Mouse (Mus musculus): ENCODE measurements around the gene Zdhhc18. TPM values are rescaled to one million over a fixed set of nuclear protein-coding genes. Genes with fewer than 3 reads are reported as not detected.
A peak's percentile ranks its signal among the peaks of the same experiment; 100 is the strongest.

Zdhhc18 gene
- polyA plus RNA-seq, 1 experiment from 2014 or later, result 2.7 TPM

GRCm38 (mm10) chr4:133601721-133602218, 48.2 kb downstream of the Zdhhc18 start, which contains the start of gene Sfn:
Gene Sfn (minus strand): TSS chr4:133602168.
- Histone ChIP-seq H3K9ac (ENCODE audit: low read length) (peak within 1 kb of the TSS; percentile 4; the same call in 1 of the 2 replicates), H3K27me3 (ENCODE audit: control insufficient read depth, insufficient read depth, low read length) (peaks cover 28% of the 10 kb centered on the region), H3K36me3 (ENCODE audit: control insufficient read depth, insufficient read depth, low read length) (peaks cover 3% of the 10 kb centered on the region; the same call in 1 of the 2 replicates), H3K4me2 (ENCODE audit: low read depth, severe bottlenecking) (peak within 1 kb of the TSS; percentile 24; the same call in 1 of the 2 replicates), H3K27ac (replicated peaks; ENCODE audit: low read depth, low read length) (no peak within 1 kb of the TSS), H3K9me3 (ENCODE audit: control insufficient read depth, low read length) (no peaks in the 10 kb centered on the region), H3K4me1 (ENCODE audit: control insufficient read depth, insufficient read depth, low read length) (peaks cover 9% of the 10 kb centered on the region; the same call in 1 of the 2 replicates), H3K4me3 (ENCODE audit: low read depth, low read length) (0 out of 2 replicates have a peak within 1 kb of the TSS, but pooled peaks have one; percentile 10)
- 2% methylated on average over 16 of the region's 16 CpGs for WGBS
- DNase-seq (ENCODE audit: low spot score) (peak; percentile 75), ATAC-seq (ENCODE audit: insufficient number of reproducible peaks, low FRiP score, low TSS enrichment, low read depth) (no peak)

GRCm38 (mm10) chr4:133600306-133600705, 49.6 kb downstream of the Zdhhc18 start:
- Histone ChIP-seq H3K36me3 (ENCODE audit: control insufficient read depth, insufficient read depth, low read length) (0 out of 2 replicates have a peak, but pooled peaks cover 2% of the 10 kb centered on the region), H3K4me1 (ENCODE audit: control insufficient read depth, insufficient read depth, low read length) (peaks cover 9% of the 10 kb centered on the region; the same call in 1 of the 2 replicates), H3K4me2 (ENCODE audit: low read depth, severe bottlenecking) (peak overlapping the region; percentile 66), H3K9ac (ENCODE audit: low read length) (no peak overlapping the region), H3K9me3 (ENCODE audit: control insufficient read depth, low read length) (no peaks in the 10 kb centered on the region), H3K27me3 (ENCODE audit: control insufficient read depth, insufficient read depth, low read length) (peaks cover 28% of the 10 kb centered on the region), H3K4me3 (ENCODE audit: low read depth, low read length) (peak overlapping the region; percentile 48), H3K27ac (replicated peaks; ENCODE audit: low read depth, low read length) (no peak overlapping the region)
- WGBS, result 11% methylated on average over 9 of the region's 9 CpGs
- no peak for ATAC-seq (ENCODE audit: insufficient number of reproducible peaks, low FRiP score, low TSS enrichment, low read depth)
- no peak for DNase-seq (ENCODE audit: low spot score)

- H3K9me3 ChIP-seq (ENCODE audit: control insufficient read depth, low read length), result no peaks in the 10 kb centered on the region
- H3K36me3 ChIP-seq (ENCODE audit: control insufficient read depth, insufficient read depth, low read length), result 0 out of 2 replicates have a peak, but pooled peaks cover 2% of the 10 kb centered on the region
- ATAC-seq (ENCODE audit: insufficient number of reproducible peaks, low FRiP score, low TSS enrichment, low read depth), result peak; percentile 93
- H3K4me3 ChIP-seq (ENCODE audit: low read depth, low read length), result peak overlapping the region; percentile 48
- peaks cover 28% of the 10 kb centered on the region for H3K27me3 ChIP-seq (ENCODE audit: control insufficient read depth, insufficient read depth, low read length)
- peak overlapping the region; percentile 66 for H3K4me2 ChIP-seq (ENCODE audit: low read depth, severe bottlenecking)
- peak overlapping the region; percentile 49 for H3K9ac ChIP-seq (ENCODE audit: low read length)
- DNase-seq (ENCODE audit: low spot score), result peak; percentile 88
- H3K4me1 ChIP-seq (ENCODE audit: control insufficient read depth, insufficient read depth, low read length), result peaks cover 9% of the 10 kb centered on the region; the same call in 1 of the 2 replicates
- no peak overlapping the region for H3K27ac ChIP-seq (replicated peaks; ENCODE audit: low read depth, low read length)
- whole genome bisulfite sequencing, result 0% methylated on average over 50 of the region's 50 CpGs
These were observed 50.3 kb downstream of the Zdhhc18 start for GRCm38 (mm10) chr4:133599571-133600073.

- Histone ChIP-seq H3K27ac (replicated peaks; ENCODE audit: low read depth, low read length) (no peak overlapping the region), H3K27me3 (ENCODE audit: control insufficient read depth, insufficient read depth, low read length) (peaks cover 28% of the 10 kb centered on the region)
These were observed 50.8 kb downstream of the Zdhhc18 start for GRCm38 (mm10) chr4:133599116-133599515.

GRCm38 (mm10) chr4:133598616-133599015, 51.3 kb downstream of the Zdhhc18 start:
- no peak overlapping the region for H3K4me3 ChIP-seq (ENCODE audit: low read depth, low read length)
- DNase-seq (ENCODE audit: low spot score) (no peak), ATAC-seq (ENCODE audit: insufficient number of reproducible peaks, low FRiP score, low TSS enrichment, low read depth) (no peak)
- WGBS, result 48% methylated on average over 4 of the region's 4 CpGs
- H3K27ac ChIP-seq (replicated peaks; ENCODE audit: low read depth, low read length), result no peak overlapping the region
- no peaks in the 10 kb centered on the region for H3K9me3 ChIP-seq (ENCODE audit: control insufficient read depth, low read length)
- H3K9ac ChIP-seq (ENCODE audit: low read length), result no peak overlapping the region
- H3K4me1 ChIP-seq (ENCODE audit: control insufficient read depth, insufficient read depth, low read length), result peaks cover 9% of the 10 kb centered on the region; the same call in 1 of the 2 replicates
- H3K27me3 ChIP-seq (ENCODE audit: control insufficient read depth, insufficient read depth, low read length), result peaks cover 28% of the 10 kb centered on the region
- H3K36me3 ChIP-seq (ENCODE audit: control insufficient read depth, insufficient read depth, low read length), result no peaks in the 10 kb centered on the region
- H3K4me2 ChIP-seq (ENCODE audit: low read depth, severe bottlenecking), result no peak overlapping the region

More at GRCm38 (mm10) chr4:133599116-133599515, 50.8 kb downstream of the Zdhhc18 start:
- Histone ChIP-seq H3K4me3 (ENCODE audit: low read depth, low read length) (peak overlapping the region; percentile 48), H3K9ac (ENCODE audit: low read length) (peak overlapping the region; percentile 49; the same call in 1 of the 2 replicates), H3K4me1 (ENCODE audit: control insufficient read depth, insufficient read depth, low read length) (peaks cover 9% of the 10 kb centered on the region; the same call in 1 of the 2 replicates), H3K4me2 (ENCODE audit: low read depth, severe bottlenecking) (peak overlapping the region; percentile 66), H3K9me3 (ENCODE audit: control insufficient read depth, low read length) (no peaks in the 10 kb centered on the region), H3K36me3 (ENCODE audit: control insufficient read depth, insufficient read depth, low read length) (0 out of 2 replicates have a peak, but pooled peaks cover 2% of the 10 kb centered on the region)
- DNase-seq (ENCODE audit: low spot score), result no peak
- 25% methylated on average over 7 of the region's 7 CpGs for WGBS
- ATAC-seq (ENCODE audit: insufficient number of reproducible peaks, low FRiP score, low TSS enrichment, low read depth), result no peak

GRCm38 (mm10) chr4:133596084-133596483, 53.9 kb downstream of the Zdhhc18 start:
- Histone ChIP-seq H3K4me1 (ENCODE audit: control insufficient read depth, insufficient read depth, low read length) (peaks cover 6% of the 10 kb centered on the region; the same call in 1 of the 2 replicates), H3K9me3 (ENCODE audit: control insufficient read depth, low read length) (no peaks in the 10 kb centered on the region), H3K4me3 (ENCODE audit: low read depth, low read length) (no peak overlapping the region), H3K27ac (replicated peaks; ENCODE audit: low read depth, low read length) (no peak overlapping the region), H3K9ac (ENCODE audit: low read length) (no peak overlapping the region), H3K27me3 (ENCODE audit: control insufficient read depth, insufficient read depth, low read length) (peaks cover 12% of the 10 kb centered on the region; the same call in 1 of the 2 replicates), H3K4me2 (ENCODE audit: low read depth, severe bottlenecking) (no peak overlapping the region), H3K36me3 (ENCODE audit: control insufficient read depth, insufficient read depth, low read length) (peaks cover 5% of the 10 kb centered on the region; the same call in 1 of the 2 replicates)
- no peak for ATAC-seq (ENCODE audit: insufficient number of reproducible peaks, low FRiP score, low TSS enrichment, low read depth)
- 87% methylated on average over 6 of the region's 6 CpGs for WGBS
- no peak for DNase-seq (ENCODE audit: low spot score)

- WGBS, result 71% methylated on average over 7 of the region's 7 CpGs
These were observed 54.4 kb downstream of the Zdhhc18 start for GRCm38 (mm10) chr4:133595538-133595937.

GRCm38 (mm10) chr4:133592570-133592969, 57.4 kb downstream of the Zdhhc18 start:
- WGBS, result 35% methylated on average over 7 of the region's 7 CpGs
- ATAC-seq (ENCODE audit: insufficient number of reproducible peaks, low FRiP score, low TSS enrichment, low read depth) (no peak), DNase-seq (ENCODE audit: low spot score) (peak; percentile 88)
- H3K9me3 ChIP-seq (ENCODE audit: control insufficient read depth, low read length), result no peaks in the 10 kb centered on the region
- no peak overlapping the region for H3K9ac ChIP-seq (ENCODE audit: low read length)
- H3K4me2 ChIP-seq (ENCODE audit: low read depth, severe bottlenecking), result no peak overlapping the region
- no peaks in the 10 kb centered on the region for H3K27me3 ChIP-seq (ENCODE audit: control insufficient read depth, insufficient read depth, low read length)
- H3K27ac ChIP-seq (replicated peaks; ENCODE audit: low read depth, low read length), result no peak overlapping the region
- H3K4me3 ChIP-seq (ENCODE audit: low read depth, low read length), result no peak overlapping the region
- H3K4me1 ChIP-seq (ENCODE audit: control insufficient read depth, insufficient read depth, low read length), result no peaks in the 10 kb centered on the region
- H3K36me3 ChIP-seq (ENCODE audit: control insufficient read depth, insufficient read depth, low read length), result peaks cover 18% of the 10 kb centered on the region; the same call in 1 of the 2 replicates

More at GRCm38 (mm10) chr4:133595538-133595937, 54.4 kb downstream of the Zdhhc18 start:
- no peak overlapping the region for H3K27ac ChIP-seq (replicated peaks; ENCODE audit: low read depth, low read length)
- H3K4me2 ChIP-seq (ENCODE audit: low read depth, severe bottlenecking), result no peak overlapping the region
- no peak overlapping the region for H3K4me3 ChIP-seq (ENCODE audit: low read depth, low read length)
- DNase-seq (ENCODE audit: low spot score) (no peak), ATAC-seq (ENCODE audit: insufficient number of reproducible peaks, low FRiP score, low TSS enrichment, low read depth) (no peak)
- H3K36me3 ChIP-seq (ENCODE audit: control insufficient read depth, insufficient read depth, low read length), result peaks cover 5% of the 10 kb centered on the region; the same call in 1 of the 2 replicates
- H3K9me3 ChIP-seq (ENCODE audit: control insufficient read depth, low read length), result no peaks in the 10 kb centered on the region
- no peak overlapping the region for H3K9ac ChIP-seq (ENCODE audit: low read length)
- peaks cover 11% of the 10 kb centered on the region; the same call in 1 of the 2 replicates for H3K27me3 ChIP-seq (ENCODE audit: control insufficient read depth, insufficient read depth, low read length)
- peaks cover 6% of the 10 kb centered on the region; the same call in 1 of the 2 replicates for H3K4me1 ChIP-seq (ENCODE audit: control insufficient read depth, insufficient read depth, low read length)
